Mouse (Mus musculus) hindbrain, embryonic 12.5 days (tissue): ENCODE data around the gene Ophn1. TPM values are rescaled to one million over a fixed set of nuclear protein-coding genes. Genes with fewer than 3 reads are reported as not detected.
A peak's percentile ranks its signal among the peaks of the same experiment; 100 is the strongest.

Experiments used
- ATAC-seq: fragments of 200-750 bp; cut with Nextera tagmentation; 2 replicates; pipeline ENCODE4 v1.8.0; 2017; ENCODE audit warnings: moderate TSS enrichment; ENCODE audit not compliant: low FRiP score
- H3K27ac ChIP-seq: fragments of 300-500 bp; sonication (generic); 2 replicates; pipeline ENCODE4 v1.5.1; 2016; ENCODE audit warnings: mild to moderate bottlenecking
- H3K27me3 ChIP-seq: fragments of 300-500 bp; sonication (generic); 2 replicates; pipeline ENCODE4 v1.6.1; 2016; ENCODE audit warnings: mild to moderate bottlenecking
- H3K36me3 ChIP-seq: fragments of 300-500 bp; sonication (generic); 2 replicates; pipeline ENCODE4 v1.6.1; 2016; ENCODE audit warnings: mild to moderate bottlenecking
- H3K4me1 ChIP-seq: fragments of 300-500 bp; sonication (generic); 2 replicates; pipeline ENCODE4 v1.6.1; 2016
- H3K4me2 ChIP-seq: fragments of 300-500 bp; sonication (generic); replicated peaks from 2 replicates; pipeline ENCODE4 v1.6.1; 2016; ENCODE audit warnings: mild to moderate bottlenecking
- H3K4me3 ChIP-seq: fragments of 300-500 bp; sonication (generic); 2 replicates; pipeline ENCODE4 v1.5.1; 2016; ENCODE audit warnings: mild to moderate bottlenecking
- H3K9ac ChIP-seq: fragments of 300-500 bp; sonication (generic); 2 replicates; pipeline ENCODE4 v1.6.1; 2016; ENCODE audit warnings: mild to moderate bottlenecking, moderate library complexity
- H3K9me3 ChIP-seq: fragments of 300-500 bp; sonication (generic); replicated peaks from 2 replicates; pipeline ENCODE4 v1.6.1; 2016; ENCODE audit warnings: mild to moderate bottlenecking
- WGBS: fragments of 180-500 bp; shearing (Covaris S2); methylation state at CpG from one replicate; pipeline ENCODE4 v1.1.7; 2016; 5-methylcytosine and 5-hydroxymethylcytosine counted together
- polyA plus RNA-seq: library from polyadenylated mRNA; unstranded; fragments of >200 nt; fragmentation: Nextera tagmentation; extraction: Ambion mirVana; gene quantifications from 2 replicates; pipeline ENCODE4 v1.2.1, GENCODE M21; 2016

The Ophn1 gene
- polyA plus RNA-seq, 1 experiment from 2014 or later = 31.1 TPM

- no peaks in the 10 kb centered on the region for H3K9me3 ChIP-seq
- no peak overlapping the region for H3K27ac ChIP-seq
- no peak for ATAC-seq
- WGBS = 71% methylated on average over 2 of the region's 2 CpGs
- no peak overlapping the region for H3K9ac ChIP-seq
- H3K36me3 ChIP-seq = no peaks in the 10 kb centered on the region
- H3K27me3 ChIP-seq = no peaks in the 10 kb centered on the region
- no peak overlapping the region for H3K4me3 ChIP-seq
- no peaks in the 10 kb centered on the region for H3K4me1 ChIP-seq
- no peak overlapping the region for H3K4me2 ChIP-seq
These were observed 135.7 kb downstream of the Ophn1 start for GRCm38 (mm10) chrX:98755089-98755488.

DNA sequence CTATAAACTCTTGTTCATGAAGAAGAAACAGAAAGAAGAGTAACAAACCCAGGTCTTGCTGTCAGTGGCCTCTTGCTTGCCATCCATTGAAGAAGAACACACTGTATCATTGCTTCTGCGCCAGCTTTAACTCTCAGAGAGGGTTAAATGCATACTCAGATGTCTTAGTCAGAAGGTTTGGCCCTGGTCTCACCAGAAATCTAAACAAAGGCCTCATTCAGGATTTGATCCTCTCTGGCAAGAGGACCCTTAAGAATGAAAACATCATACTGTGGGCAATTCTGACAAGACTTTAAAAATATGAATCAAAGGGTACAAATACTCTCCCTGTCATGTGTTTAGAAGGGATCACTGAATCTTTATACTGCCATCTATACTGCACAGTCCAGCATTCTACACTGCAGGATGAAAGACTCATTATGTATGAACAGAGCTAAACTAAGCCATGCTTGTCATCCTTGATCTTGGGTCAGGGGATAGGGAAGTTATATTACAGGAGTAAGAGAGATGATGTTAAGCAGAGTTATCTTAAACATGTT lies 139.5 kb downstream of the Ophn1 start:
- no peak for ATAC-seq
- WGBS = 79% methylated on average over 1 of the region's 1 CpGs

DNA sequence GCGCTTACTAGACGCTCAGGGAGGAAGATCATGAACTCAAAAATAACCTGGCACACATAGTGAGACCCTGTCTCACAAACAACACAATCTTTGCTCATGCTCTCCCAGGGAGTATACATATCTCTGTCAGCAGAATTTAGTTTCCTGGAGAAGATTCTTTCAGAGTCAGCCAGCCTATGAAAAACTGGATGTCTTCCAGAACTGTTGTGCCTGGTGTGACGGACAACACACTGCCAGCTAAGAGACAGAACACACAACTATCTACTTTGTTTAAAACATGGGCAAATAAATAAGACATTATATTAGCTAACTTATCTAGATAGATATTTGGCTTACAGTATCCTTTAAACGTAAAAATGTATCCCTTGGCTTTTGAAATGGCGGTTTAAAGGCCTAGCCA lies 154.1 kb downstream of the Ophn1 start:
- Histone ChIP-seq H3K9me3 (no peaks in the 10 kb centered on the region), H3K27ac (no peak overlapping the region), H3K9ac (no peak overlapping the region), H3K4me2 (no peak overlapping the region), H3K36me3 (no peaks in the 10 kb centered on the region), H3K4me1 (no peaks in the 10 kb centered on the region), H3K4me3 (no peak overlapping the region), H3K27me3 (no peaks in the 10 kb centered on the region)
- WGBS = 85% methylated on average over 5 of the region's 5 CpGs
- ATAC-seq = no peak

More for the DNA sequence above, 139.5 kb downstream of the Ophn1 start:
- Histone ChIP-seq H3K4me3 (no peak overlapping the region), H3K9me3 (no peaks in the 10 kb centered on the region), H3K4me1 (no peaks in the 10 kb centered on the region), H3K27ac (no peak overlapping the region), H3K27me3 (no peaks in the 10 kb centered on the region), H3K9ac (no peak overlapping the region), H3K4me2 (no peak overlapping the region), H3K36me3 (no peaks in the 10 kb centered on the region)

- Histone ChIP-seq H3K27ac (no peak overlapping the region), H3K27me3 (no peaks in the 10 kb centered on the region), H3K4me1 (no peaks in the 10 kb centered on the region), H3K4me2 (no peak overlapping the region), H3K9me3 (no peaks in the 10 kb centered on the region), H3K9ac (no peak overlapping the region), H3K4me3 (no peak overlapping the region), H3K36me3 (no peaks in the 10 kb centered on the region)
- ATAC-seq = no peak
- WGBS = 89% methylated on average over 10 of the region's 10 CpGs
These were observed 167.8 kb downstream of the Ophn1 start for GRCm38 (mm10) chrX:98722991-98723390.

DNA sequence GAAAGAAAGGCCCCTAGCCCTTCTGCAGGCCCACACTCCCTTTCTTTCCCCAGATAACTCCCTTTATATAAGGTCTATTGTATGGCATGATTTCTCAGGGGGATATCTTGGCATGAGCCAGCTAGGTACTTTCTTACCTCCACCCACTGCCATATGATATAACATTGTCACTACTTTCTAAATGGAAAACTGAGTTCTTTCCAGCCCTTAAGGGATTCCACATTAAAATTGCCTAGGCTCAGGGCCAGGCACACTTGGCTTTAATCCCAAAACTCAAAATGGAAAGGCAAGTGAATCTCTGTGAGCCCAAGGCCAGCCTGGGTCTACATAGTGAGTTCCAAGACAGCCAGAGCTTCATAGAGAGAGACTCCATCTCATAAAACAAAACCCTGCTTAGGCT lies 183.1 kb downstream of the Ophn1 start:
- ATAC-seq = no peak
- H3K4me3 ChIP-seq = no peak overlapping the region
- no peaks in the 10 kb centered on the region for H3K36me3 ChIP-seq
- H3K4me2 ChIP-seq = no peak overlapping the region
- no peaks in the 10 kb centered on the region for H3K27me3 ChIP-seq
- no peaks in the 10 kb centered on the region for H3K9me3 ChIP-seq
- H3K9ac ChIP-seq = no peak overlapping the region
- H3K27ac ChIP-seq = no peak overlapping the region
- no peaks in the 10 kb centered on the region for H3K4me1 ChIP-seq

DNA sequence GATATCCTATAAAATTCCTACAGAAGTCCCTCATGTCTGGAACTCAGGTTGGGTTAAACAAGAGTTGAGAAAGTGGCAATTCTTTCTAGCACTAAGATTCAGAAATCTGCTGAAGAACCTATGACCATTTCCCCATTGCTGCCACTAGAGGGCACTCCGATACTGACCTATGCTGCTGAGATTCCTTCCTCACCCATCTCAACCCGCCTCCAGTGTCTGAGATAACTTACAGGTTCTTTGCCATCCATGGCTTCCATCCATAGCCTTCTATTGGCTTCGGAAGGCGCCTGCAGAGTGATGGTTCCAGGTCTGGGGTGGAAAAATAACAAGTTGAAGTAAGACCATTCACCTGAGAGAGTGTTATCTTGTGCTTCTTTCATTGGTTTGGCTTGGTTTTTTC lies 189.2 kb downstream of the Ophn1 start:
- ATAC-seq = peak; percentile 54; the same call in 1 of the 2 replicates

DNA sequence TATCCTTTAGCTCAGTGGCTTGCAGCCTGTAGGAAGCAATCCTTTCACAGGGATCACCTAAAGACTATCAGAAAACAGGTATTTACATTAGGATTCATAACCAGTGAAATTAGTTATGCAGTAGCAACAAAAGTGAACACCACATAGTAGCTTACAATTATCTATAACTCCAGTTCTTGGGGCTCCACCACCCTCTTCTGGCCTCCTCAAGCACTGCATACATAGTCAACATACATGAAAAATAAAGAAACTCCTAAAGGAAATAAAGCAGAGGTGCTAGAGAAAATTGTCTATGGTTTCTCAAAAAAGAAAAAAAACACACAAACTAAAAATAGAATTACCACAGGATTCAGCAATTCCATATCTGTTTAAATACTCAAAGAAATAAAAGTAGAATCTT lies 208.2 kb downstream of the Ophn1 start:
- Histone ChIP-seq H3K4me3 (no peak overlapping the region), H3K9me3 (no peaks in the 10 kb centered on the region), H3K9ac (no peak overlapping the region), H3K36me3 (no peaks in the 10 kb centered on the region), H3K4me2 (no peak overlapping the region), H3K4me1 (no peaks in the 10 kb centered on the region), H3K27me3 (no peaks in the 10 kb centered on the region), H3K27ac (no peak overlapping the region)
- ATAC-seq = no peak

More for the DNA sequence above, 189.2 kb downstream of the Ophn1 start:
- H3K27ac ChIP-seq = no peak overlapping the region
- 22% methylated on average over 4 of the region's 4 CpGs for WGBS
- H3K9ac ChIP-seq = no peak overlapping the region
- no peak overlapping the region for H3K4me3 ChIP-seq
- H3K36me3 ChIP-seq = no peaks in the 10 kb centered on the region
- no peaks in the 10 kb centered on the region for H3K4me1 ChIP-seq
- H3K4me2 ChIP-seq = no peak overlapping the region
- no peaks in the 10 kb centered on the region for H3K9me3 ChIP-seq
- no peaks in the 10 kb centered on the region for H3K27me3 ChIP-seq

DNA sequence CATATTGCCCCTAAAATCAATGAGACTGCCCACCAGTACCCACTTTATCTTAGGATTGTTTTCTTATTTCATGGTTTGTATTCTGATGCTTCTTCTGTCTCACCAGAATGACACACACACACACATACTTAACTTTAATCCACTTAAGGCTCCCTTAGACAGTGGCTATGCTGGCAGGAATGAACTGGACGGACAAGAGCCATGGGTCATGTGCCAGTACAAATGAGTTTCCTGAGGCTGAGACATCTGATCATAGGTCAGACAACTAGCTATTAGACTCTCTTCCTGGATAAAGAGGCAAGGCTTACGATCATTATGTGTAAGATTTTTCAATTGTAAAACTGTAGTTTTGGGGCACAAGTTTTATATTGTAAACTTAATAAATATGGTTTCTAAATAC lies 209.5 kb downstream of the Ophn1 start:
- Histone ChIP-seq H3K4me1 (no peaks in the 10 kb centered on the region), H3K27me3 (no peaks in the 10 kb centered on the region), H3K27ac (no peak overlapping the region), H3K4me3 (no peak overlapping the region), H3K9ac (no peak overlapping the region), H3K4me2 (no peak overlapping the region), H3K36me3 (no peaks in the 10 kb centered on the region), H3K9me3 (no peaks in the 10 kb centered on the region)
- ATAC-seq = no peak
- WGBS = 75% methylated on average over 2 of the region's 2 CpGs

DNA sequence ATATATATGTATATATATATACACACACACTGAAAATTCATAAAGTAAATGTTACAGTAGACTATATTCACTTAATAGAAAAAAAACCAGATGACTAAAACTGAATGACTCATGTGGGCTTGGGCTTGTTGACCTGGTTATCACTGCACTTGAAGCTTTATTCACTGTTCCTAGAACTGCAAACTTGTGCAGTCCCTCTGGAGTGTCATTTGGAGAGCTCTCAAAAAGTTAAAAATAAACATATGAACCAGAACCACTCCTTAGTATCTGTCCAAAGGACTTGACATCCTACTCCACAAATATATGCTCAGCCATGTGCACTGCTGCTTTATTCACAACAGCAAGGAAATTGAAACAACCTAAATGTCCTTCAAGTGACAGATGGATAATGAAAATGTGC lies 219.8 kb downstream of the Ophn1 start:
- no peak overlapping the region for H3K9ac ChIP-seq
- no peak for ATAC-seq
- no peaks in the 10 kb centered on the region for H3K27me3 ChIP-seq
- no peak overlapping the region for H3K4me2 ChIP-seq
- H3K36me3 ChIP-seq = no peaks in the 10 kb centered on the region
- H3K9me3 ChIP-seq = no peaks in the 10 kb centered on the region
- H3K4me1 ChIP-seq = no peaks in the 10 kb centered on the region
- no peak overlapping the region for H3K27ac ChIP-seq
- H3K4me3 ChIP-seq = no peak overlapping the region

DNA sequence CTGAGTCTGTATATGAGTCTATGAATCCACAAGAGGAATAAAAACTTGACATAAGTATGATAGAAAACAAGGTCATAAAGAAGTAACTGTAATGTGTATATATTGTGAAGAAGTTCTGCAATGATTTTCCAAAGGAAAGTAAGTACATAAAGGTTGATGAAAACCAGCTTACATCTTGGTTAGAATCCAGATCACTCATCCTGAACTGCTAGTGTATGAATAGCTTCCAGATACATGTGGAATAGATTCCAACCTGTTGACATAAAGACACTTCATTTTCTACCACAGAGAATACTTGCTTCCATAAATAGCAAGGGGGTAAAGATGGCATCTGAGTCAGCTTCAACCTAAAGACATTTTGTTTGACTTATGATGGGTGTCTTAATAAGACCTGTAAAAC lies 239.4 kb downstream of the Ophn1 start:
- Histone ChIP-seq H3K9ac (no peak overlapping the region), H3K27me3 (no peaks in the 10 kb centered on the region), H3K9me3 (no peaks in the 10 kb centered on the region), H3K27ac (no peak overlapping the region), H3K36me3 (no peaks in the 10 kb centered on the region), H3K4me2 (no peak overlapping the region), H3K4me1 (no peaks in the 10 kb centered on the region), H3K4me3 (no peak overlapping the region)
- ATAC-seq = no peak

GRCm38 (mm10) chrX:98628666-98629404 lies 262.0 kb downstream of the Ophn1 start:
- 61% methylated on average over 3 of the region's 3 CpGs for WGBS
- H3K36me3 ChIP-seq = no peaks in the 10 kb centered on the region
- ATAC-seq = no peak

DNA sequence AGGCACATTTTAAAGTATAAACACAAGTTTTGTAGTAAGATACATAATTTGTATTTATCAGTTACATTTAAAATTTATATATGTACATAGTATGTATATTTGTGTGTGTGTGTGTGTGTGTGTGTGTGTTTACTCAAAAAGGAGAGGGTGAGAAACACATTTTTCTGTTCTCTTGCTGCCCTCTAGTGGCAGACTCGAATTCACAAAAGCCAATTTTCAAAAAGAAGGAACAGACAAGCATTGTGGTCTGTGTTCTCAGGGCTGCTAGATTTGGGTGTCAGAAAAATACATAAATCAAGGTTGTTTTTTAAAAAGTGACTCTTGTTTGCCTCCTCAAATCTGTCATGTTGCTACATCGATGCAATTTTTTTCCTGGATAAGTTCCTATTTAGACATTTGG lies 272.0 kb downstream of the Ophn1 start:
- Histone ChIP-seq H3K9ac (no peak overlapping the region), H3K9me3 (no peaks in the 10 kb centered on the region), H3K27me3 (no peaks in the 10 kb centered on the region), H3K27ac (no peak overlapping the region), H3K4me1 (no peaks in the 10 kb centered on the region), H3K4me2 (no peak overlapping the region), H3K4me3 (no peak overlapping the region), H3K36me3 (no peaks in the 10 kb centered on the region)
- ATAC-seq = no peak
- WGBS = 13% methylated on average over 2 of the region's 2 CpGs

More at GRCm38 (mm10) chrX:98628666-98629404, 262.0 kb downstream of the Ophn1 start:
- Histone ChIP-seq H3K27me3 (no peaks in the 10 kb centered on the region), H3K4me3 (no peak overlapping the region), H3K27ac (no peak overlapping the region), H3K9me3 (no peaks in the 10 kb centered on the region), H3K4me1 (no peaks in the 10 kb centered on the region), H3K4me2 (no peak overlapping the region), H3K9ac (no peak overlapping the region)

- H3K9ac ChIP-seq = no peak overlapping the region
- H3K4me2 ChIP-seq = no peak overlapping the region
- WGBS = 77% methylated on average over 4 of the region's 4 CpGs
- no peak overlapping the region for H3K27ac ChIP-seq
- H3K36me3 ChIP-seq = no peaks in the 10 kb centered on the region
- H3K9me3 ChIP-seq = no peaks in the 10 kb centered on the region
- no peak for ATAC-seq
- no peaks in the 10 kb centered on the region for H3K4me1 ChIP-seq
- H3K4me3 ChIP-seq = no peak overlapping the region
- no peaks in the 10 kb centered on the region for H3K27me3 ChIP-seq
These were observed 273.4 kb downstream of the Ophn1 start for GRCm38 (mm10) chrX:98617426-98617825.
